Mouse (Mus musculus) ZHBTc4 (cell line): ENCODE results near the gene Ypel5.

Experiments
- DNase-seq: peaks from one replicate; pipeline ENCODE4 v3.0.0-alpha.2; 2011; ENCODE audit warnings: low read depth, low spot score

Ypel5 gene

DNA sequence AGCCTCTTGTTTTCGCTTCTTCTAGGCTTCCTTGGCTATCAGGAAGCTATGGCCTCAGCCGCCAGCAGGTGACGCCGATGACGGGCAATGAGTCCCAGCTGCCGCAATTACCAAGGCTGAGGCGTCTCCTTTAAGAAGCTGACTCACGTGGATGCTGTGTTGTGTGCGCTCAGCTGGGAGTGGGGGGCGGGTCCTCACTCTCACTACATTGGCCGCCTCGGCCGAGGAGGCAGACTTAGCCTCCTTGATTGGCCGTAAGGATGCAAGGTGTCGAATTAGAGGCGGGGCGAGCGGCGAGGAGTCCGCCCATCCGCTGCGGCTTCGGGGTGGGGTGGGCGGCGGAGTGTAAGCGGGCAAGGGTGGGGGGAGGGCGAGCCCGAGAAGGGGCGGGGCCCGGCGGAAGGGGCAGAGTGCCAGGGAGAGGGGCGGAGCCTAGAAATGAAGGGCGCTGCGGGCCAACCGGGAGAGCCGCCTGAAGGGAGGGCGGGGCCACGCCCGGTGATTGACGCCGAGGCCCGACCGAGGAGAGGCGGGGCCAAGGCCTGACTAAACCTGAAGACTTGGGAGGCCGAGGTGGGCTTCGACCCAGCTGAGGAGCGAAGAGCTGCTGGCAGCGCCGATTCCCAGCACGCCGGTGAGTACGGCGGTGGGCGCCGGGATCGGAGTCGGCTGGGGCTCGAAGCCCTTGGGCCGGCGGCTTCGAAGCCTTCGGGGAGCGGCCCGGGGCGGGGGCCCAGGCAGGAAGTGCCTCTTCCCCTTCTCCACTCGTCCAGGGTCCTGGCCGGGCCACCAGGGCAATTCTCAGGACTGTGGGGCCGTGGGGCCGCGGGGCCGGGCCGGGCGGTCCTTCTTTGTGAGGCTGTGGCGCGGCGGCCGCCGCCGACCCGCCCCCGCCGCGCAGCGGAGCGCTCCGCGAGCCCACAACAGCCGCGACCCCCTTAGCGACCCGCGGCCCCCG, at the start of gene Ypel5:
Gene Ypel5 (plus strand): TSS at position 296 of the 958 bp plus-strand sequence.
- peak; percentile 100 for DNase-seq

DNA sequence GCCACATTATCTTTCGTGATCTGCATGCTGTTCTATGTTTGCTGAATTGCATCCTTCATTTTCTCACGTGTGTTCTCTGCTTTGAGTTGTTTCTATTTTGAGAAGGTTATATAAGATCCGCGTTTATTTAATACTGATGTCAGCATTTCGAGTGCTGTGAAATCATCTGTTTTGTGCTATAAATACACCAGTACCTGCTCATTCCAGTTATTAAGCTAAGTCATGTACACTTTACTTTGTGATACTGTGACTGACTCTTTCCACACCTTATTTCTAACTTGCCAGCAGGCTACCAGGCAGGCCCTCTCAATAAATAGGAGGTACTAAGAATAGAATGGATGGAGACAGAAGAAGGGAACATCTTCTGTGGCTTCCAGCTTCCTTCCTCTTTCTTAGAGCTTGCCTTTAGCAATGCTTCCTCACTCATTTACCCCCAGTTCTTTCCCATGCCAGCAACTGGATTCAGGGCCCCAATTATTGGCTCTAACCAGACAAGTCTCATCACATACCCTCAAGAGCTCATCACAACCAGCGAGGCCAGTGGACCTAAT, 48.3 kb upstream of the Ypel5 start:
- no peak for DNase-seq

- DNase-seq = no peak
Observed at GRCm38 (mm10) chr17:72793278-72793677, 43.0 kb upstream of the Ypel5 start.

DNA sequence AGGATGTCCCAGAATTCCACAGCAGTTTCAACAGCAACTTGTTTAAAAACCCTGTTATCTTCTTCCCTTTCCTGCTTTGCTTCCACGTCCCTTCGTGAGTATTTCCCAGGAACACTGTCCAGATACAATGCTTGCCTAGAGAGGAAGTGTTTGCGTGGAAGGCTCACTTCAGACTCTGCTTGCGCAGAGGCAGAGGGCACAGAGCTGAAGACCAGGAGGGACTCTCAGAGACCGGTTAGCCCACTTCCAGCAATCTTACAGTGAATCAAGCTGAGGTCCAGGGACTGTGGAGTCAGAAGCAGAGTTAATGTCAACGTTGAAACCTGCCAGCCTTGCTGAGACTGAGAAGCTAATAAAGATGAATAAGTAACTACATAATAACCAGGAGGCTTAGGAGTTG, 41.6 kb upstream of the Ypel5 start:
- DNase-seq = no peak

- DNase-seq = peak; percentile 13
Observed at GRCm38 (mm10) chr17:72795392-72796047, 40.7 kb upstream of the Ypel5 start.

DNA sequence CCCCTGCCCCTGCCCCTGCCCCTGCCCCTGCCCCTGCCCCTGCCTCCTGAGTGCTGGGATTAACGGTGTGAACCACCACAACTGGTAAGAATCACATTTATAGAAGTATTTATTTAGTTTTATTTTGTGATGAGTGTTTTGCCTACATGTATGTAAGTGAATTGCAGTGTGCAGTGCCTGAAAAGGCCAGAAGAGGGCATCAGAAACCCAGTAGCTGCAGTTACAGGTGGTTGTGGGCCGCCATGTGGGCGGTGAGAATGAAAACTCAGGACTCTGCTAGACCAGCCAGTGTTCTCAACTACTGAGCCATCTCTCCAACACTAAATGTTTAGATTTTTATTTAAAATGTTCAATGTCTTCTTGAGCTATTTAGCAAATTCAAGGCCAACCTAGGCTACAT, 39.7 kb upstream of the Ypel5 start:
- peak; percentile 77 for DNase-seq

DNA sequence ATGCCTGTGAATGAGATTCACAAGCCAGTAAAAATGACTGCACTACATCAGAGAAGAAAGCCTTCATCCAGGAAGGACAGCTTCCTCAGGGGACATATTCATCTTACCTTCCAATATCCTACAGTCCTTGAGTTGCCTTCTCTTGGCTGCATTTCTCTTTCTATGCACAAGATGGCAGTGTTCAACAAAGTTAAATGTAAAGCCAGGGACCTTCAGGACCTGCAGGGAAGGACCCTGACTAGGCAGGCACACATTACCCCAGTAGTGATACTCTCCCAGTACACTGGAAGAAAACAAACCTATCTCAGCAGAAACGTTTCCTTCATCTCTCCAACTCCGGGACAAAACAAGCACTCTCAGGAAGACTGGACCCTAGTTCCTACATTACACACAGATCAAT, 38.4 kb upstream of the Ypel5 start:
- peak; percentile 74 for DNase-seq

DNA sequence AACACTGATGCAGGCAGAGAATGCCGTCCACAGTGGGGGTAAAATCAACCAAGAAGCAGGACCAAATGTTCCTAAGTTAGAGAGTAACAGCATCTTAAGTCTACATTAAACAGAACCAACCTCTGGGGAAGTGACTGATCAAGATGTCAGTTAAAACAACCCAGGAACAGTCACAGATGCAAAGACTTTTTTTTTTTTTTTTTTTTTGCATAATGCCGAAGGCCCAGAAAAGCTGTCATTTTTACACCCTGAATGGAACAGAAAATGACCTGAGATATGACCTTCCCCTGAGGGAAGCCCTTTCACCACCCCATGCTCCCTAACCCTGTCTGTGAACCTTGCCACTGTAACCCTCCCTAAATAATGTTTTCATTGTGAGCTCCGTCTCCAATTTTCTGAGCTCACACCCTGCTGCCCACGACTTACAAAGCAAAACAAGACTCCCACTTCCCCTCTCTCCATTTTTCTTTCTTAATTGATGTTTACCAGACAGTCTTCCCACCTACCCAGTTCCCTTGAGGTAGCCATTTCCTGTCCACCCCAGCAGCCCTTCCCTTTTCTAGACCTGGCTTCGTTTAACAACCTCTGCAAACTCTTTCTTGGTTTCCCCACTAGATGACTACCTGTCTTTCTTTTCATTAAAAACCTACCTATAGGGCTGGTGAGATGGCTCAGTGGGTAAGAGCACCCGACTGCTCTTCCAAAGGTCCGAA, 26.2 kb upstream of the Ypel5 start:
- DNase-seq = no peak

- DNase-seq = peak; percentile 79
Observed at GRCm38 (mm10) chr17:72813419-72814315, 22.6 kb upstream of the Ypel5 start.

DNA sequence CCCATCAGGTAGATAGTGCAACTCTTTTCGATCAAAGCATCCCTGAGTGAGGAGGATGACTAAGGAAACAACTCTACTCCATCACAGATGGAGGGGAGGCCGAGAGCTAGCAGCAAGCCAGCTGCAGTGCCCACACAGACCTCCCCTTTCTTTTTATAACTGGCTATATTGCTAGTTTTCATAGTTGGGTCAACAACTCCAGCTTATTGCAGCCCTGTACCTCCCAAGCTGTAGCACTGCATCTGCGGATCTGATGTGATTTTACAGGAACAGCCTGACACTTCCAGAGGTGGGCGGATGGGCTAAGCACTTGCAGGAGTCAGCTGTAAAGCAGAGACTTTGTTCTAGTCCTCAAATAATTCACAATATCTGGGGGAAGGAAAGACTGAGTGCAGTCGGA, 18.7 kb upstream of the Ypel5 start:
- DNase-seq = no peak

DNA sequence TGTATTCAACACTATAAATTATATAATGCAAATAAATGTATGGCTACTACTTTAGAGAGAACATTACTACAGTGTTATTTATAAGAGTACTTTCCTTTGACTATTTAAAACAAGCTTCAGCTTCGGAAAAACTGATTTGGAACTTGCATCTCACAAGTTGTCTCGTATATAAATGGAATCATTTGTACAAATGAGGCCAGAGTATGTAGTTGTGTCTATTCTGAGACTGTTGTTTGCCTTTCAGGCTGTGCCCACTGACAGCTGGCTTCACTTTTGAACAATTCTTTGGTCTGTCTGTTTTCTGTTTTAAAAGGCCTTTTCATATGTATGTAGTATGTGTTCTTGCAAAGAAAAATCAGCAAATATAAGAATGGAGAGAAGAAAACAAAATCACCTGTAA, 16.5 kb upstream of the Ypel5 start:
- no peak for DNase-seq

DNA sequence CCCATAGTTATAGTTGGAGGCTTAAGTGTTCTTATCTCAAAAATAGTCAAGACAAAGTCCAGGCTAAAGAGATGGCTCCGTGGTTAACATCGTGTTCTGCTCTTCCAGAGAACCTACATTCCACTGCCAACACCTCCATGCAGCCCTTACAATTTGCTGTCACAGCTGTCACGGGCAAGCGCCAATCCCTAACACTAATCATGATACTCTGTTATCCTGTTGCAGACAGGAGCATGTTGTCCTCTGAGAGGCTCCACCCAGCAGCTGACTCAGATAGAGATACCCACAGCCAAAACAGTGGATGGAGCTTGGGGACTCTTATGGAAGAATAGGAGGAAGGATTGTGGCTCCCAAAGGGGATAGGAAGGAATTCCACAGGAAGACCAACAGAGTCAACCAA, 15.8 kb upstream of the Ypel5 start:
- DNase-seq = no peak

GRCm38 (mm10) chr17:72821923-72822322, 14.3 kb upstream of the Ypel5 start:
- DNase-seq = no peak

DNA sequence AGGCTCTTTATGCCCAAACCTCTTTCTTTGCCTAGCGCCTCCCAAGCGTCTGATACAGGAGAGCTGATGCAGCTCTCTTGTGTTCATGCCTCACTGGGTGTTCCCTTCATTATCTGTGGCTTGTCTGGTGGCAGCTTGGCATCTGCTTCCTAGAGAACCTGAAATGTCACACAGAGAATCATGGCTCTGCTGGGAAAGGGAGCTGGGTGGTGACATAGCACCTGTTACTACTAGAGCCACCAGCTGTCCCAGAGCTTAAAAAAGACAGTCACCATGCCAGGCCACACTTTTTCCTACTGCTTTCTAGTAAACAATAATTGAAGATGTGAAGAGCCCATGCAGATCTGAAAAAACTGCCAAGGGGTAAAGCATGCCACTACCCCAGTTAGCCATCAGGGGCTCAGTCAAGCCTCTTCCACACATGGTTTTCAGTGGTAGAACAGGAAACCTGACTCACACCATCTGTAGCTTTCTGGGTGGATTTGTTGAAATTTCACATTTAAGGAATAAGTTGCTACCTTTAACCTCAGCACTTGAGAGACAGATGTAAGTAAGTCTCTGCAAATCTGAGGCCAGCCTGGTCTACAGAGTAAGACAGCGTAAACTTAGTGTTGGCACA, 9.2 kb upstream of the Ypel5 start:
- DNase-seq = no peak

- DNase-seq = no peak
Observed at GRCm38 (mm10) chr17:72828027-72828678, 8.1 kb upstream of the Ypel5 start.

DNA sequence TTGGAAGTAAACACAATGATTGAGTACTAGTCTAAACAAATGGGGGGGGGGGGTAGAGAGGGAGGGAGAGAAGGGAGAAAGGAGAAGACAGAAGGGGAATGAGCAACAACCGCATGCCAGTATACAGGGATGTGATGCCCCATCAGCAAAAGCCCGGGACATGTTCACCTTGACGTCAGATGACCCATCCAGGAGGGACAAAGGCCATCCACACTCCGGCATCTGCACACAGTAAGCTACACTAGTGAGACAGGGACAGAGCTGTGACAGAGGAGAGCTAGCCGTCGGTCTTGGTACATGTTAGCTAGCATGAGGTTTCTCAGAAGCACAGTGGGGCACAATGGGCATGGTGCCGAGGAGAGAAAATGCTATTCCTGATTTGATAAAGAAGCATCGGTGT, 7.6 kb upstream of the Ypel5 start:
- DNase-seq = no peak

DNA sequence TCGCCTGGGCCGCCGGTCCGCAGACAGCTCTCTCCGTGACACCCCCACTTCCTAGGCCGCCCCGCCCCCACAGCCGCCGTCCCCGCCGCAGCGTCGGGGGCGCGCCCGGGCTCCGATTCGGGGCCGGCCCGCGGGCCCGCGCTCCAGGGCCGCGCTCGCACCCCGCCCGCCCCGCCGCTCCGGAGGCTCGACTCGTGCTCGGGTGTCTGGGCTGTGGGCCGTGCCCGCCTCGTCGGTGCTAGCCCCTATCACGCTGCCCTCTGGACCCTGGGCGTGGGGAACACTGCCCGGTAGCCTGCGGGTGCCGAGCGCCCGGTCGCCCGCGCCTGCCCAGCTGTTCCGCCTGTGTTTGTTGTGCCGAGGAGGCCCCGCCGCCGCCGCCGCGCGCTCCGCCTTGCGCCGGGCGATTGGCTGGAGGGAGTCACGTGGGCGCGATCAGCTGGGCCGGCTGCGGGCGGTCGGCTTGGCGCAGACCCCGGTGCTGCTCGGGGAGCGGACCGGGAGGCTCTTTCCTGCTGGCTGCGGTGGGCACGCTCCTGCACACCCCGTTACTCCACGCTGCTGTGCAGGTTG, 973 bp downstream of the Ypel5 start:
- peak; percentile 93 for DNase-seq

- no peak for DNase-seq
Observed at GRCm38 (mm10) chr17:72837824-72838474, 1.7 kb downstream of the Ypel5 start.

DNA sequence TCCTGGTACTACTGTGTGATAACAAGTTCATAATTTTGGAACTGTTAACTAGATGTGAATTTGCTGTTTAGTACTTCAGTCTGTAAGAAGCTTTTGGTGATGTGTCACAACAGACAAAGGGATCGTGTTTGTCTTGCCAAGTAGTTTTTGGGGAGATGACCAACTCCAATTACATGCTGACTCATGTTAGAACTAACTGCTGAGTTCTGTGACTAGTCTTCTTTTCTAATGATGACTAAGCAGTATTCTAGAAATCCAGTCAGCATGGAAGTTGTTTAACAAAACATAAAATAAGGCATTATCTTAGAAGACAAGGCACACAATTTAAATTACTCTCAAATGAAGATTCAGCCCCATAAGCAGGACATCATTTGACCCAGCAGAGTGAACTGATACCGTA, 2.7 kb downstream of the Ypel5 start:
- no peak for DNase-seq
